Mouse (Mus musculus) lung, adult 2 months (tissue): ENCODE results near the gene Gm49387. TPM values are rescaled to one million over a fixed set of nuclear protein-coding genes. Genes with fewer than 3 reads are reported as not detected.

Experiments
- DNase-seq: peaks from one replicate; pipeline ENCODE4 v3.0.0; 2022
- H3K4me1 ChIP-seq: fragments of 200-500 bp; 2 replicates; pipeline ENCODE4 v1.6.1; 2011; ENCODE audit warnings: low read length; ENCODE audit not compliant: control insufficient read depth, insufficient read depth
- H3K4me3 ChIP-seq: fragments of 200-500 bp; replicated peaks from 2 replicates; pipeline ENCODE3; 2011; ENCODE audit warnings: low read depth, mild to moderate bottlenecking, control low read depth, low read length; ENCODE audit errors: extremely low read depth
- CTCF ChIP-seq: fragments of 200-500 bp; IDR thresholded peaks from 2 replicates; pipeline ENCODE4 v1.5.1; 2011; ENCODE audit warnings: mild to moderate bottlenecking, low read length, control low read depth; ENCODE audit not compliant: insufficient read depth
- POLR2A ChIP-seq: fragments of 200-500 bp; IDR thresholded peaks from 2 replicates; pipeline ENCODE4 v1.6.1; 2011; ENCODE audit warnings: low read depth, mild to moderate bottlenecking, control low read depth, low read length, borderline replicate concordance; ENCODE audit errors: extremely low read depth
- WGBS: fragments of 180-500 bp; shearing (Covaris S2); methylation state at CpG from one replicate; pipeline ENCODE4 v1.1.7; 2018; 5-methylcytosine and 5-hydroxymethylcytosine counted together
- polyA plus RNA-seq: library from polyadenylated mRNA; depleted of rRNA; stranded (reverse); fragments of >200 nt; gene quantifications from 2 replicates; pipeline ENCODE4 v1.2.3, GENCODE M21; 2012

Gene Gm49387
- polyA plus RNA-seq, 1 experiment = not detected

GRCm38 (mm10) chr14:31641506-31642155 lies 953 bp upstream of the Gm49387 start:
- no peak for TF ChIP-seq POLR2A
- no peak for DNase-seq
- 52% methylated on average over 9 of the region's 9 CpGs for WGBS
- peak overlapping the region; percentile 63 for H3K4me3 ChIP-seq
- peaks cover 3% of the 10 kb centered on the region for H3K4me1 ChIP-seq

DNA sequence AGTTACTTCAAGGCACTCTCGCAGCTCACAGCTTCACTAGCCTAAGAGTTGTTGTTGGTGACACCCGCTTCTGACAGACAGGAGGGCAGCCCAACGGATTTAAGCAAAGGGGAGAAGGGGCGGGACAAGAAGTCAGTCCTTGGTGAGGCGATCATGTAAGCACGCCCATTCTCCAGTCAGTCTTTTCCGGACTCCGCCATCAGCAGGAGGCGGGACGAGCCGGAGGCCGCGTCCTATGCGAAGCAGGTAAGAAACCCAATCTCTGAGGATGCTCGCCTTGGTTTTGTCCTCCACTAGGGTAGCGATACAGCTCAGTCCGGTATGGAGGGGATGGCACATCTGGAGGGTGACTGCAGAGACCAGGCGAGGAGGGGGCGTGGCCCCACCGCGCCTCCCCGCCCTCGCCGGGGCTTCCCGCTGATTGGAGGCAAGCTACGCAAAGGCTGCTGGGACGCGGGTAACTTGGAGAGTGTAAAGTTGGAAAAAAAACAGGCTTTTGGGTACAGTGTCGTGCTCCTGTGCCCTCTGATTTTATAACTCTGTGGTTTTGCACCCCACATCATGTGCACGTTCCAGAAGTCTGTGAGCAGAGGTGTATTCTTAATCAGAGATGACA lies 320 bp upstream of the Gm49387 start, which contains the start of the genes Btd and Hacl1:
Btd (plus strand) TSS at position 139 of the 616 bp plus-strand sequence.
Hacl1 (minus strand) TSS at position 397 of the 616 bp plus-strand sequence.
- H3K4me1 ChIP-seq = peaks cover 3% of the 10 kb centered on the region
- WGBS = under 1% methylated on average over 30 of the region's 30 CpGs
- DNase-seq = peak; percentile 90
- peak within 1 kb of the TSS; percentile 63 for H3K4me3 ChIP-seq
- TF ChIP-seq POLR2A (peak; percentile 77; the same call in 1 of the 2 replicates), CTCF (no peak)

DNA sequence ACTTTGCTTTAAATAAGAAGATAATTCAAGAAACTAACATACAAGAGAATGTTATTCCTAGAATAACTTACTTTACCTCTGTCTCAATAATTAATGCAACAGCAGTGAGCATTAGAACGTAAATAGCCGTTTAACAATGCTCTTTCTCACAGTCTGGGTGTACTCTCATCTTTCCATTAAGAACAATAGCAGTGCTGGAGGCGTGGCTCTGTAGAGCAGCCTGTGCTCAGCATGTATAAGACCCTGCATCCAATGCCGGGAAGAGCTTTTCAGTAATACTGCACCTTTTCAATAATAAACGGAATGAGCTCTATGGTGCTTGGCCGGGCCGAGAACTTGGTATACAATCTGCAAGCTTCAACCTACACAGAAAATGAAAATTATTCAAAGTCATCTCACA lies 10.0 kb downstream of the Gm49387 start:
- WGBS = 78% methylated on average over 7 of the region's 7 CpGs
- TF ChIP-seq CTCF (no peak), POLR2A (no peak)
- no peaks in the 10 kb centered on the region for H3K4me1 ChIP-seq
- no peak for DNase-seq
- H3K4me3 ChIP-seq = no peak overlapping the region

GRCm38 (mm10) chr14:31622748-31623147 lies 17.9 kb downstream of the Gm49387 start:
- no peak for DNase-seq
- WGBS = 87% methylated on average over 12 of the region's 12 CpGs
- no peak for TF ChIP-seq POLR2A
- TF ChIP-seq CTCF = no peak
- H3K4me3 ChIP-seq = no peak overlapping the region
- no peaks in the 10 kb centered on the region for H3K4me1 ChIP-seq

DNA sequence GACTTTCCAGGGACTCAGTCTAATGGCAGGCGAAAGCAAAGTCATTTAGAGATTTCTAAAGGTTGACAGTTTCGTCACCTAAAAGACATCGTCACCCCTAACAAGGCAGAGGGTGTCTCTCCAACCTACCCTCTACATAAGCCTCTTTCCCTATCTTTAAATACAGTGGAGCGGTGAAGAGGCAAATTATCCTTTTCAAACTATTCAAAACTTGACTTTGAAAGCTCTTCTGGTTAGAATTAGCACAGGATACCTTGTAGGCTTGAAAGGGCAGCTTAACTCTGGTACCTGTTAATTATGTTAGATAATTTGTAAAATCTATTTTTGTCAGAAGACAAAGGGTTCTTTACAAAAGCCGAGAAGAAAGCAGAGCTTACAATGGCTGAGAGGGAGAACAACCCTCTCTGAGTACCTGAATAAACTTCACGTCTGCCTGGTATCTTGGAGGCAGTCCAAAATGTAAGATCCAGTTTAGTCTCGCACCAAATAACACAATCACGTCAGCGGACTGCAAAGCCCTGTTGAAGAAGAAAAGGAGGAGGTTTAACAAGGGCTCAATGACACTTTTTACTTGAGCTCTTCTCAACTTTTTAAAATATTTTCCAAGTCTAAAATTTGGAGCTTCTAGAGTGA lies 20.0 kb downstream of the Gm49387 start:
- 76% methylated on average over 9 of the region's 9 CpGs for WGBS
- no peak overlapping the region for H3K4me3 ChIP-seq
- TF ChIP-seq CTCF (no peak), POLR2A (no peak)
- DNase-seq = no peak
- no peaks in the 10 kb centered on the region for H3K4me1 ChIP-seq

GRCm38 (mm10) chr14:31617997-31618396 lies 22.7 kb downstream of the Gm49387 start:
- DNase-seq = no peak
- 88% methylated on average over 3 of the region's 3 CpGs for WGBS
- Histone ChIP-seq H3K4me1 (no peaks in the 10 kb centered on the region), H3K4me3 (no peak overlapping the region)
- no peak for TF ChIP-seq CTCF
- no peak for TF ChIP-seq POLR2A

DNA sequence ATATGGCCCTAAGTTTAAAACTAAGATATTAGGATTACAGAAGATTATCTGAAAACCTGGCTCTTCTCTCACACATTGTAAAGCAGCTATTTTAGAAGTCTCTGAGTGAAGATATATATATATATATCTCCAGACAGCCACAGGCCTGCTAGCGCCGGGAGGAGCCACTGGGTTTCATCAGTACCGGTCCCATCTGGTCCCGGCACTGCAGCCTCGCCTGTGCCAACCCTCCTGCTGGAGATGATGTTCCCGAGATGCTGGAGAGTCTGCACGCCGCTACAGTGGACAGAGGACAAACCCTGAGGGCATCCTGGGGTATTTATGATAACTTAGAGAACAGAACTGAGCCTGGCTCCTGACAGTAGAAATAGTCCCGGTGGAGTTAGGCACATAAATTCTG lies 23.5 kb downstream of the Gm49387 start:
- Histone ChIP-seq H3K4me1 (no peaks in the 10 kb centered on the region), H3K4me3 (no peak overlapping the region)
- WGBS = 85% methylated on average over 9 of the region's 9 CpGs
- DNase-seq = no peak
- TF ChIP-seq CTCF (no peak), POLR2A (no peak)

GRCm38 (mm10) chr14:31613671-31614070 lies 27.0 kb downstream of the Gm49387 start:
- Histone ChIP-seq H3K4me1 (no peaks in the 10 kb centered on the region), H3K4me3 (no peak overlapping the region)
- TF ChIP-seq CTCF (no peak), POLR2A (no peak)
- WGBS = 75% methylated on average over 5 of the region's 5 CpGs
- no peak for DNase-seq

DNA sequence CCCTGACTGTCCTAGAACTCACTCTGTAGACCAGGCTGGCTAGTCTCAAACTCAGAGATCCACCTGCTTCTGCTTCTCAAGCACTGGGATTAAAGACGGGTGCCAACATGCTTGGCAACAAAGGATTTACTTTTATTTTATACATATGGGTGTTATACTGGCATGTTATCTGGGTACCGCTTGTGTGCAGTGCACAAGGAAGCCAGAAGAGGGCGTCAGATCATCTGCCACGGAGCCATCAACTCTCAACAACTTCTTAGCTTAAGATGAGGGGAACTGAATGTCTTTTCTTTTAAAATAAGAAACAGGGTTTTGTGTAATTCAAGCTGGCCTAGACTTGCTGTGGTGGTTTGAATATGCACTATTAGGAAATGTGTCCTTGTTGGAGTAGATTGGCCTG lies 28.7 kb downstream of the Gm49387 start:
- H3K4me3 ChIP-seq = no peak overlapping the region
- WGBS = 67% methylated on average over 4 of the region's 4 CpGs
- H3K4me1 ChIP-seq = no peaks in the 10 kb centered on the region
- no peak for DNase-seq
- TF ChIP-seq CTCF (0 out of 2 replicates have a peak, but pooled peaks have one; percentile 1), POLR2A (no peak)
